Mouse (Mus musculus): ENCODE results near the gene Ankrd24. TPM values are rescaled to one million over a fixed set of nuclear protein-coding genes. Genes with fewer than 3 reads are reported as not detected.
"Not testable (repeated sequence)": the region's sequence is repeated elsewhere in the genome, so short reads cannot be mapped to it uniquely, and the experiment has no call there.

The Ankrd24 gene
- total RNA-seq, 2 experiments from 2014 or later: 1.1 TPM; not detected in 1

DNA sequence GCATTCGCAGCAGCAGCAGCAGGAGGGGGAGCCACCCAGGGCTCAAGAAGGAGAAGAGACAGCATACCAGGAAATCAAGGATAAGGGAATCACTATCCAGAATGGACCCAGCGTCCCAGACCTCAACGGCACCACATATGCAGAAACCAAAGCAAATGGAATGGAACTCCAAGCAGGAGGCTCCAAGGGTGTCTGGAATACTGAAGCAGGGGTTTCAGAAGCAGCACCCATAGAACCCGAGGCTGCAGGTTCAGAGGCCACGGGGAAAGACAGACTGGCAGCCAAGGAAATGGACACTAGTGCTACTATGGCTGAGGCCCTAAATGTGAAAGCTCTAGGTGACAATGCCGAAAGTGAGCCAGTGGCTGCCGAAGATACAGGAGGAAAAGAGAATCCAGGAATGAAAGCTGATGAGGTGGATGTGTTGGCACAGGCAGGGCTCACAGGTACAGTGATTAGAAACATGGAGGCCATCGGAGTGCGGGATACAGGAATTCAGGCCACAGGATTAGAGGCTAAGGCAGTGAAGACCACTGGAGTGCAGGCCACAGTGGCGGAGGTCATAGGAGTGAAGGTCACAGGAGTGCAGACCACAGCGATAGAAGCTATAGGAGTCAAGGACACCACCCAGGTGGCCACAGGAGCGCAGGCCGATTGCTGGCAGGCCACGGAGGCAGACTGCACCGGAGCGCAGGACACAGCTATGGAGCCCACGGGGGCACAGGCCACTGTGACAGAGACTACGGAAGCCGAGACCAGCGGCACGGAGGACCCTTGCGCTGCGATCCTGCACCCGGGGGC is 14.5 kb downstream of the Ankrd24 start:
- ATAC-seq (replicated peaks; ENCODE audit: low FRiP score, poor library complexity, severe bottlenecking): peak; percentile 19

DNA sequence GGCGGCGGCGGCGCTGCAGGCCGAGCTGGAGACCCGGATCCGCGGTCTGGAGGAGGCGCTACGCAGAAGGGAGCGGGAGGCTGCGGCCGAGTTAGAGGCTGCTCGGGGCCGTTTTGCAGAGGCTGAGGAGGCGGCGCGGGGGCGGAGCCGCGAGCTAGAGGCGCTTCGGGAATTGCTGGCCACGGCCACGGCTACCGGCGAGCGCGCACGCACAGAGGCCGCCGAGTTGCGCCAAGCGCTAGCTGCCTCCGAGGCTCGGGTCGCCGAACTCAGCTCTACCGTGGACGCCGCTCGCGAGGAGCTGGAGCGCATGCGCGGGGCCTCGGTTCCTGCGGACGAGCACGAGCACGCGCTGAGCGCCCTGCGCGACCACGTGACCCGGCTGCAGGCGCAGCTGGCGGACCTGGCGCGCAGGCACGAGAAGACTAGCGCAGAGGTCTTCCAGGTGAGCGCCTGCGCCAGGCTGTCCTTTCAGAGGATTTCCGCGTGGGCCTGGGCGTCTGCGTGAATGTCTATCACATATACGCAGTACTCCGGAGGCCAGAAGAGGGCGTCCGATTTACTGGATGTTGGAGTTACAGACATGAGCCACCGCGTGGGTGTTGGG is 15.2 kb downstream of the Ankrd24 start:
- peak; percentile 86 for ATAC-seq (replicated peaks; ENCODE audit: low FRiP score, poor library complexity, severe bottlenecking)

DNA sequence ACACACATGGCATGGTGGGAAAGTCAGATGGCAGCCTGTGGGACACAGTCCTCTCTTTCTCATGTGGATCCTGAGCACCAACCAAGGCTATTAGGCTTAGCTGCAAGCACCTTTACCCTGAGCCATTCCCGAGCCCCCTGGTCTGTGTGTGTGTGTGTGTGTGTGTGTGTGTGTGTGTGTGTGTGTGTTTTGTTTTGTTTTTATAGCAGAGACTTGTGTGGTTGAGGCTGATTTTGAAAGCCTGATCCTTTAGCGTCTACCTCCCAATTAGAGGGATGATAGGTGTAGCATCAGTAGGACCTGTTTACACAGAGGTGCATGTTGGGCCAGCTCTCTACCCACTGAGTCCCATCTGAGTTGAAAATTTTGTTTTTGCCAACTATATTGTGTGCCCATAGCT is 15.8 kb downstream of the Ankrd24 start:
- ATAC-seq (replicated peaks; ENCODE audit: low FRiP score, poor library complexity, severe bottlenecking): no peak

DNA sequence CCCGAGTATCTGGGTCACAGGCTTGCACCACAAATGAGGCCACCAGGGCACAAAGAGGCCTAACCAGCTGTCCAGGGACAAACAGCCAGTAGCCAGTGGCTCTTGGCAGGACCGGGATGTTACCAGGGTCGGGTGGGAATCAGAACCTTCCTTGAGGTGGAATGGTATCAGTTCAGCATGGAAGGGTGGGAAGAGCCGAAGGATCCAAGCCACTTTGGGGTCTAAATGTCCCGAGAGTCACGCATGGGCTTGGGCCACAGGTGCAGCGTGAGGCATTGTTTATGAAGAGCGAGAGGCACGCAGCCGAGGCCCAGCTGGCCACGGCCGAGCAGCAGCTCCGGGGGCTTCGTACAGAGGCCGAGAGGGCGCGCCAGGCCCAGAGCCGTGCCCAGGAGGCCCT is 16.4 kb downstream of the Ankrd24 start:
- ATAC-seq (replicated peaks; ENCODE audit: low FRiP score, poor library complexity, severe bottlenecking): no peak

DNA sequence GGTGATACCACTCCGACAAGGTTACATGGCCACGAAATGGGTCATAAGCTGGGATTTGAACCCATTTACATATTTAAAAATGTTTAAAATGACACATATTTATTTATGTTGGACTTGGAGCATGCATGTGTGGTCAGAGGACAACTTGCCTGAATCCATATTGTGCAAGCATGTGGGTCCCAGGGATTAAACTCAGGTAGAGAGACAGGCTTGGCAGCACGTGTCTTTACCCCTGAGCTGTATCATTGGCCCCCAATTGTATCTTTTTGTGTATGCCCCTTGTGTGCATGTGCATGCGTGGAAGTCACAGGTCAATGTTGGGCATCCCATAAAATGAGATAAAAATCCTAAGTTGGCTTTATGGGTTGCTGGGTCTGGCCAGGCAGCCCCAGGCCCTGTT is 17.1 kb downstream of the Ankrd24 start:
- ATAC-seq (replicated peaks; ENCODE audit: low FRiP score, poor library complexity, severe bottlenecking): no peak

DNA sequence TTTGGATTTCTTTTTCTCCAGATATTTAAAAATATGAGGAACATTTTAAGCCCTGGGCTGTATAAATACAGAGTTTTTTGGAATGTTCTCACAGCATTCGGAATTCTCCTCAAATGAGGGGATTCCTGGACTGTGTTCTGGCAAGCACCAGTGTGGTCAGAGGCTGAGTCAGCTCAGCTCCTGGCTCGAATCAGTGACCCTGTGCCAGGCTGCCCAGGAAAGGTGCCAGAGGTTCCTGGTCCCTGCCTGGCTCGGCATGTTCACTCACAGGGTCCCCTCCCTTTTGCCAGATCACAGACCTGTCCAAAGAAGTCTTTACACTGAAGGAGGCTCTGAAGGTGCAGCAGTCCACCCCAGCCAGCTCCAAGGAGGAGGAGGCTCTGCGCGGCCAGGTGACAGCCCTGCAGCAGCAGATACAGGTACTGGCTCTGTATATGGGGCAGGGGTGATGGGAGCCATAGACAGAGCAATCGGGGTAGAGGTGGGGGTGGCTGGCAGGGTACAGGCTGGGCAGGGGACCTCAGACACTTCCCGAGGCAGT is 17.7 kb downstream of the Ankrd24 start:
- no peak for ATAC-seq (replicated peaks; ENCODE audit: low FRiP score, poor library complexity, severe bottlenecking)

DNA sequence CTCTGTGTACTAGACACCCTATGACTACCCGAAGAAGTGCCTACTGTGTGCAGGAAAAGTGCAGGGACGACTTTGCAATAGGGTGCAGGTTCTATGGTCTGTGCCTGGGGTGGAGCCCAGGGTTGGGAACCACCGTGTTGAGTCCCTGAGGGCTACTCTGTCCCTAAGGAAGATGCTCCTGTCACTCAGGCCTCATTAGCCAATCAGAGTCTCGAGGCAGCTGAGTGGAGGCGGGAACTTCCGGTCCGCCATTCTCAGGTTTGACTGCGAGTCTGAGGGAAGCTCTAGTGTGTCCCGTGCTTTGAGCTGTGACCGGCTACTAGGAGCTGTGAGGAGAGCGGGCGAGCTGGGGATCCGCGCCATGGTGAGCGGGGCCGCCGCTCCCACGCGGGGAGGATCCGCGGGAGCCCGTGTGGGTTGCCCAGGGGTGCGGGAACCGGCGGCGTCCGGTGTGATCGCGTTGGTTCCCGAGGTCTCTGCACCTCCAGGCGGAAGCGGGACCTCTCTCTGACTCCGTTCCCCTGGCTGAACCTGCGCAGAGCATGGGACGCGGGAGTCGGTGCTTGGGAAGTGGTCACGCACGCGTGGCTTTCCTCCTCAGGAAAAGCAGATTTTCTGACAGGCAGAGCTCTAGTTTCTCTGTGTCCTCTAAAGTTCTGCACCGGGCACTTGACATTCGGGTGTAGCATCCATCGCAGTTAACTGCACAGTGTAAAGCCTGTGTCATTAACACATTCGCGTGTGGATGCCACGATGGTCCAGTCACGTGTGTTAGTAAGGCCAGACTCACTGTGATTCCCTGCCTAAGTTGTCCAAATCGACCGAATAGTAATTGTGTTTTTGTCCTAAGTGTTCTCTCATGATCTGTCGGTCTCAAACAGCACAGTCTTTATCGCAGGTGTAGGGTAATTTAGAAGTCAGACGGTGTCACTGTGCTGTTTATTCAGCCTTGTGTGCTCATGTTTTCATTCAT is 20.7 kb downstream of the Ankrd24 start, which contains the start of gene Gm10778:
Gene Gm10778 (plus strand): TSS at position 257 of the 973 bp plus-strand sequence.
- peak; percentile 99 for ATAC-seq (replicated peaks; ENCODE audit: low FRiP score, poor library complexity, severe bottlenecking)

DNA sequence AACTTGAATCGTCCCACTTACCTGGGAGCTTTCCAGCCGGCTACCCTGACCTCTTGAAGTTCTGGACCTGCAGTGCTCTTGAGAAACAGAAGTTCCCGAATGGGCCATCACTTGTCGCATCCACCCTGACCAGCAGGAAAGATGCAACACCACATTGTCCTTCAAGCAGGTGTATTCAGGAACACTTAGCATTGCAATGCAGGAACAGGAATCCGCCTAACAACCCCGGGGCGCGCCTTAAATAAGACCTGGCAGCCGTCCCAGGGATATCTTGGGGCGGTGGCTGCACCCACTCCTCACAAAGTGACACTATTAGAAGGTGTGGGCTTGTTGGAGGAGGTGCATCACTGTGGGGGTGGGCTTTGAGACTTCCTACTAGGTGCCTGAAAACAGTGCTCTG is 26.8 kb downstream of the Ankrd24 start:
- no peak for ATAC-seq (replicated peaks; ENCODE audit: low FRiP score, poor library complexity, severe bottlenecking)

DNA sequence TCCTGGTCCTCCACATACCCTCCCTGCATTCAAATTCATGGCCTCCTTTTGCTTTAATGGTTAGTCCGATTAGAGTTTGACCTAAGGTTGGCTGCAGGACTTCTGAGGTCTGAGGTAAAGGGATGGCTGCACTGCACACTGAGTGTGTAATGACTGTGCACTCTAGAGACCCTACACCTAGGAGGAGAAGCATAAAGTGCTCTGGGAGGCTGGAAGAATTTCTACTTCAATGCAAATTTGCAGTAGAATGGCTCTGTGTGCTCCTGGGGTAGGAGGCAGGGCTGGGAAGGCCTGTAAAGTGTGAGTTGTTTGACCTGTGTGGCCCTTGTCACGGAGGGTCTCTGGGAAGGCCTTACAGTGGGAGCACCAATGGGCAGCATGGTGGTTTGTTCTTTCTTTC is 27.8 kb downstream of the Ankrd24 start:
- ATAC-seq (replicated peaks; ENCODE audit: low FRiP score, poor library complexity, severe bottlenecking): no peak

DNA sequence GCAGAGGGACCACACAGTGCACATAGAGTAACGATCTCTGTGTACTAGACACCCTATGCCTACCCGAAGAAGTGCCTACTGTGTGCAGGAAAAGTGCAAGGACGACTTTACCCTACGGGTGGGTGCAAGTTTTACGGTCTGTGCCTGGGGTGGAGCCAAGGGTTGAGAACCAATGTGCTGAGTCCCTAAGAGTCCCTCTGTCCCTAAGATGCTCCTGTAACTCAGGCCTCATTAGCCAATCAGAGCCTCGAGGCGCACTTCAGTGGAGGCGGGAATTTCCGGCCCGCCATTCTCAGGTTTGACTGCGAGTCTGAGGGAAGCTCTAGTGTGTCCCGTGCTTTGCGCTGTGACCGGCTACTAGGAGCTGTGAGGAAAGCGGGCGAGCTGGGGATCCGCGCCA is 58.8 kb downstream of the Ankrd24 start:
- ATAC-seq (replicated peaks; ENCODE audit: low FRiP score, poor library complexity, severe bottlenecking): not testable (repeated sequence)

Other genes starting within 250 kb of the Ankrd24 start
- gene Dohh, start 244.1 kb upstream of the Ankrd24 start, total RNA-seq (2015; ENCODE audit: low replicate concordance): 10.4 and 11.7 TPM in 2 replicates
- 32.5 and 33.7 TPM in 2 replicates for gene Dohh, start 244.1 kb upstream of the Ankrd24 start, total RNA-seq (2017; ENCODE audit: low replicate concordance)
- 2.5 and 3.7 TPM in 2 replicates for gene Gm48551, start 244.1 kb upstream of the Ankrd24 start, total RNA-seq (2015; ENCODE audit: low replicate concordance)
- 1.3 TPM in 1 of 2 replicates, not detected in the other for gene Gm48551, start 244.1 kb upstream of the Ankrd24 start, total RNA-seq (2017; ENCODE audit: low replicate concordance)
- not detected in 2 replicates for gene Gm48552, start 239.5 kb upstream of the Ankrd24 start, total RNA-seq (2015; ENCODE audit: low replicate concordance)
- 5.6 TPM in 1 of 2 replicates, not detected in the other for gene Gm48552, start 239.5 kb upstream of the Ankrd24 start, total RNA-seq (2017; ENCODE audit: low replicate concordance)
- 5.4 TPM in 1 of 2 replicates, not detected in the other for gene Smim24, start 235.5 kb upstream of the Ankrd24 start, total RNA-seq (2015; ENCODE audit: low replicate concordance)
- 1.8 and 3.8 TPM in 2 replicates for gene Smim24, start 235.5 kb upstream of the Ankrd24 start, total RNA-seq (2017; ENCODE audit: low replicate concordance)
- gene Nfic, start 172.9 kb upstream of the Ankrd24 start, total RNA-seq (2015; ENCODE audit: low replicate concordance): 13.4 and 23.8 TPM in 2 replicates
- 0.84 and 8.2 TPM in 2 replicates for gene Nfic, start 172.9 kb upstream of the Ankrd24 start, total RNA-seq (2017; ENCODE audit: low replicate concordance)
- gene Celf5, start 145.8 kb upstream of the Ankrd24 start, total RNA-seq (2015; ENCODE audit: low replicate concordance): not detected in 2 replicates
- gene Celf5, start 145.8 kb upstream of the Ankrd24 start, total RNA-seq (2017; ENCODE audit: low replicate concordance): 0.68 TPM in 1 of 2 replicates, not detected in the other
- gene Ncln, start 132.1 kb upstream of the Ankrd24 start, total RNA-seq (2015; ENCODE audit: low replicate concordance): 8.1 and 46.4 TPM in 2 replicates
- gene Ncln, start 132.1 kb upstream of the Ankrd24 start, total RNA-seq (2017; ENCODE audit: low replicate concordance): 10.8 and 12.8 TPM in 2 replicates
- gene S1pr4, start 128.4 kb upstream of the Ankrd24 start, total RNA-seq (2015; ENCODE audit: low replicate concordance): 2.9 and 4.6 TPM in 2 replicates
- gene S1pr4, start 128.4 kb upstream of the Ankrd24 start, total RNA-seq (2017; ENCODE audit: low replicate concordance): 2.1 and 6.0 TPM in 2 replicates
- 2.1 and 12.1 TPM in 2 replicates for gene Gna15, start 104.3 kb upstream of the Ankrd24 start, total RNA-seq (2015; ENCODE audit: low replicate concordance)
- gene Gna15, start 104.3 kb upstream of the Ankrd24 start, total RNA-seq (2017; ENCODE audit: low replicate concordance): 6.3 and 14.8 TPM in 2 replicates
- 1.9 and 2.1 TPM in 2 replicates for gene Gna11, start 83.3 kb upstream of the Ankrd24 start, total RNA-seq (2015; ENCODE audit: low replicate concordance)
- 5.9 and 10.9 TPM in 2 replicates for gene Gna11, start 83.3 kb upstream of the Ankrd24 start, total RNA-seq (2017; ENCODE audit: low replicate concordance)
- gene Aes, start 69.1 kb upstream of the Ankrd24 start, total RNA-seq (2015; ENCODE audit: low replicate concordance): 68.5 and 77.8 TPM in 2 replicates
- gene Aes, start 69.1 kb upstream of the Ankrd24 start, total RNA-seq (2017; ENCODE audit: low replicate concordance): 31.4 and 81.9 TPM in 2 replicates
- not detected in 2 replicates for gene Tle2, start 54.0 kb upstream of the Ankrd24 start, total RNA-seq (2015; ENCODE audit: low replicate concordance)
- gene Tle2, start 54.0 kb upstream of the Ankrd24 start, total RNA-seq (2017; ENCODE audit: low replicate concordance): not detected in 2 replicates
- 1.7 and 2.7 TPM in 2 replicates for gene Tle6, start 27.5 kb upstream of the Ankrd24 start, total RNA-seq (2015; ENCODE audit: low replicate concordance)
- gene Tle6, start 27.5 kb upstream of the Ankrd24 start, total RNA-seq (2017; ENCODE audit: low replicate concordance): not detected in 2 replicates
- 2.9 and 6.0 TPM in 2 replicates for gene BC025920, start 22.3 kb upstream of the Ankrd24 start, total RNA-seq (2015; ENCODE audit: low replicate concordance)
- 2.0 and 8.8 TPM in 2 replicates for gene BC025920, start 22.3 kb upstream of the Ankrd24 start, total RNA-seq (2017; ENCODE audit: low replicate concordance)
- 0.63 and 0.96 TPM in 2 replicates for gene Sirt6, start 743 bp upstream of the Ankrd24 start, total RNA-seq (2015; ENCODE audit: low replicate concordance)
- gene Sirt6, start 743 bp upstream of the Ankrd24 start, total RNA-seq (2017; ENCODE audit: low replicate concordance): 0.56 and 3.7 TPM in 2 replicates
- gene Gm10778, start 20.5 kb downstream of the Ankrd24 start, total RNA-seq (2015; ENCODE audit: low replicate concordance): 0.63 and 1.9 TPM in 2 replicates
- gene Gm10778, start 20.5 kb downstream of the Ankrd24 start, total RNA-seq (2017; ENCODE audit: low replicate concordance): 1.4 TPM in 1 of 2 replicates, not detected in the other
- gene Zfp433, start 76.3 kb downstream of the Ankrd24 start, total RNA-seq (2015; ENCODE audit: low replicate concordance): 6.3 TPM in 1 of 2 replicates, not detected in the other
- gene Zfp433, start 76.3 kb downstream of the Ankrd24 start, total RNA-seq (2017; ENCODE audit: low replicate concordance): 1.2 and 5.4 TPM in 2 replicates
- gene Gm3055, start 142.6 kb downstream of the Ankrd24 start, total RNA-seq (2015; ENCODE audit: low replicate concordance): not detected in 2 replicates
- gene Gm3055, start 142.6 kb downstream of the Ankrd24 start, total RNA-seq (2017; ENCODE audit: low replicate concordance): 0.34 and 1.4 TPM in 2 replicates
- gene Gm4767, start 183.6 kb downstream of the Ankrd24 start, total RNA-seq (2015; ENCODE audit: low replicate concordance): 1.5 and 1.9 TPM in 2 replicates
- 1.6 TPM in 1 of 2 replicates, not detected in the other for gene Gm4767, start 183.6 kb downstream of the Ankrd24 start, total RNA-seq (2017; ENCODE audit: low replicate concordance)
- 1.5 TPM in 1 of 2 replicates, not detected in the other for gene Gm32687, start 235.4 kb downstream of the Ankrd24 start, total RNA-seq (2015; ENCODE audit: low replicate concordance)
- 1.7 TPM in 1 of 2 replicates, not detected in the other for gene Gm32687, start 235.4 kb downstream of the Ankrd24 start, total RNA-seq (2017; ENCODE audit: low replicate concordance)

All from erythroblast, adult 5-6 weeks (primary cell).